Mouse (Mus musculus): ENCODE results near the gene Srgap2.

The Srgap2 gene

GRCm38 (mm10) chr1:131246433-131247395 is 280.4 kb downstream of the Srgap2 start:
- no peak for DNase-seq (ENCODE audit: low read depth, low spot score)

GRCm38 (mm10) chr1:131245926-131246325 is 281.2 kb downstream of the Srgap2 start:
- no peak for DNase-seq (ENCODE audit: low read depth, low spot score)

GRCm38 (mm10) chr1:131245089-131245856 is 281.9 kb downstream of the Srgap2 start, which contains the start of gene Rassf5:
TSS of gene Rassf5 (minus strand) at chr1:131245258.
- no peak for DNase-seq (ENCODE audit: low read depth, low spot score)

GRCm38 (mm10) chr1:131244536-131245088 is 282.5 kb downstream of the Srgap2 start:
- no peak for DNase-seq (ENCODE audit: low read depth, low spot score)

- no peak for DNase-seq (ENCODE audit: low read depth, low spot score)
Measured at GRCm38 (mm10) chr1:131242956-131243355, 284.2 kb downstream of the Srgap2 start.

- no peak for DNase-seq (ENCODE audit: low read depth, low spot score)
Measured at GRCm38 (mm10) chr1:131239576-131240193, 287.5 kb downstream of the Srgap2 start.

GRCm38 (mm10) chr1:131238931-131239381 is 288.2 kb downstream of the Srgap2 start:
- no peak for DNase-seq (ENCODE audit: low read depth, low spot score)

- DNase-seq (ENCODE audit: low read depth, low spot score): no peak
Measured at GRCm38 (mm10) chr1:131236077-131236476, 291.1 kb downstream of the Srgap2 start.

Measured in brain, embryonic 18.5 days (tissue).